14 mouse cellular contexts compared by ENCODE assay signal in the genomic region with DNA sequence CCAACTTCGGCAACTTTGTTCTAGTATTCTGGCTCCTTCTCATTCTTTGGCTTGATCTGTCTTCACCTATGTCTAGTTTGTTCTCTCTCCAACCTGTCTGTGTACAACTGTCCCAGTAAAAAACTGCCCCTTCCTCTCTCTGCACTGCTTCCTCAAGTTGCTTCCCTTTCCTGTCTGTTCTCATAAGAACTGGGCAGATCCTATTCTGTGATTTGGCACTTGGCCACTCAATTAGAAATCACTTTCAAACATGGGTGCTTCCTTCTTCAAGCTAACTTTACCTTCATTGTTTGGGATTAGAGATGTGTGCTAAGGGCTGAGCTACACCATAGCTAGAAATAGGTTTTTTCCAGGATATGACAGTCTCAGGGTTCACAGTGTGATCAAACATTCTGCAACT. TPM values are rescaled to one million over a fixed set of nuclear protein-coding genes. Genes with fewer than 3 reads are reported as not detected.
DNase-seq lines count a peak whose midpoint lies in the region; ATAC-seq and TF ChIP-seq lines count a peak whose summit lies in the region.
"Had no signal": no experiment of that assay in that cellular context is flagged by ENCODE, and none has a peak within 500 bp of the region (broad histone marks: within the 10 kb centered on the region; RNA-seq: fewer than 3 reads in every experiment).

No protein-coding gene starts in this region.

- H3K36me3 ChIP-seq in heart, embryonic 10.5 days = no peaks in the 10 kb centered on the region
- no peaks in the 10 kb centered on the region for H3K36me3 ChIP-seq in heart, postnatal 0 days (replicated peaks; ENCODE audit: control insufficient read depth, insufficient read depth, low read length)
- no peaks in the 10 kb centered on the region for H3K36me3 ChIP-seq in forebrain, embryonic 16.5 days (ENCODE audit: control insufficient read depth, insufficient read depth)
- H3K36me3 ChIP-seq: limb, embryonic 10.5 days; neural tube, embryonic 15.5 days had no signal

- TF ChIP-seq CTCF in heart, postnatal 0 days (IDR thresholded peaks at IDR 0.05; ENCODE audit: low read depth) = no peak

- no peaks in the 10 kb centered on the region for H3K9me3 ChIP-seq in heart, embryonic 10.5 days
- no peaks in the 10 kb centered on the region for H3K9me3 ChIP-seq in heart, postnatal 0 days (replicated peaks; ENCODE audit: control insufficient read depth, low read length)
- no peaks in the 10 kb centered on the region for H3K9me3 ChIP-seq in forebrain, embryonic 16.5 days (ENCODE audit: control insufficient read depth, low read length)
- H3K9me3 ChIP-seq: limb, embryonic 10.5 days; neural tube, embryonic 15.5 days had no signal

- no peak overlapping the region for H3K9ac ChIP-seq in heart, postnatal 0 days (replicated peaks; ENCODE audit: low read depth, low read length)
- no peak overlapping the region for H3K9ac ChIP-seq in forebrain, embryonic 16.5 days (replicated peaks; ENCODE audit: low read depth, low read length)
- H3K9ac ChIP-seq: neural tube, embryonic 15.5 days had no signal

- DNase-seq in heart, adult 8-10 months (ENCODE audit: low spot score) = peak; percentile 68
- no peak for DNase-seq in heart, embryonic 10.5 days (ENCODE audit: low spot score)
- DNase-seq in layer of hippocampus, adult 9-10 months (ENCODE audit: low spot score) = peak; percentile 11
- no peak for DNase-seq in layer of hippocampus, postnatal 25 days (ENCODE audit: extremely low spot score in 1 of 2, low spot score in 1 of 2)
- no peak for DNase-seq in heart, postnatal 0 days (ENCODE audit: low spot score)
- DNase-seq in lung, postnatal 25 days (ENCODE audit: low spot score) = peak; percentile 35
- DNase-seq in cerebellum, postnatal 36 days = no peak
- DNase-seq: thymus, postnatal 14 days had no signal

- TF ChIP-seq EP300 in heart, postnatal 0 days (IDR thresholded peaks at IDR 0.05; ENCODE audit: low read depth) = no peak

- ATAC-seq in heart, postnatal 0 days (ENCODE audit: insufficient read depth, low read depth) = no peak
- ATAC-seq in forebrain, embryonic 16.5 days = no peak
- ATAC-seq: Patski had no signal

- WGBS in heart, embryonic 10.5 days = 88% methylated on average over 1 of the region's 1 CpGs
- 70% methylated on average over 1 of the region's 1 CpGs for WGBS in heart, postnatal 0 days
- 81% methylated on average over 1 of the region's 1 CpGs for WGBS in forebrain, embryonic 16.5 days

- H3K4me1 ChIP-seq in heart, embryonic 10.5 days = 0 out of 2 replicates have a peak, but pooled peaks cover 3% of the 10 kb centered on the region
- no peaks in the 10 kb centered on the region; the same call in 1 of the 2 replicates for H3K4me1 ChIP-seq in heart, postnatal 0 days (ENCODE audit: control insufficient read depth, insufficient read depth)
- peaks cover 6% of the 10 kb centered on the region for H3K4me1 ChIP-seq in forebrain, embryonic 16.5 days (replicated peaks; ENCODE audit: control insufficient read depth, insufficient read depth, low read length)

- H3K4me3 ChIP-seq in heart, embryonic 10.5 days = no peak overlapping the region
- no peak overlapping the region for H3K4me3 ChIP-seq in heart, postnatal 0 days (ENCODE audit: low read depth, low read length)
- no peak overlapping the region for H3K4me3 ChIP-seq in forebrain, embryonic 16.5 days (replicated peaks; ENCODE audit: low read length)
- H3K4me3 ChIP-seq: limb, embryonic 10.5 days; neural tube, embryonic 15.5 days had no signal

- no peak overlapping the region for H3K4me2 ChIP-seq in heart, postnatal 0 days (ENCODE audit: low read depth, low read length)
- no peak overlapping the region for H3K4me2 ChIP-seq in forebrain, embryonic 16.5 days (ENCODE audit: low read length)
- H3K4me2 ChIP-seq: neural tube, embryonic 15.5 days had no signal

- no peak overlapping the region for H3K27ac ChIP-seq in heart, embryonic 10.5 days
- H3K27ac ChIP-seq in heart, postnatal 0 days (ENCODE audit: low read depth) = peak overlapping the region; percentile 75
- H3K27ac ChIP-seq in forebrain, embryonic 16.5 days (ENCODE audit: low read length) = no peak overlapping the region
- H3K27ac ChIP-seq: limb, embryonic 10.5 days; neural tube, embryonic 15.5 days had no signal

- H3K27me3 ChIP-seq in heart, embryonic 10.5 days (ENCODE audit: insufficient read depth, poor library complexity, severe bottlenecking) = no peaks in the 10 kb centered on the region
- H3K27me3 ChIP-seq in heart, postnatal 0 days (ENCODE audit: control insufficient read depth, insufficient read depth, low read length) = no peaks in the 10 kb centered on the region
- no peaks in the 10 kb centered on the region for H3K27me3 ChIP-seq in forebrain, embryonic 16.5 days (replicated peaks; ENCODE audit: control insufficient read depth, insufficient read depth, low read length)
- H3K27me3 ChIP-seq: neural tube, embryonic 15.5 days had no signal

RNA-seq across cellular contexts. Expression of gene Larp4, which starts 0.7 kb away (rescaled TPM):
- 10 to 100 TPM; 41.2 to 61.1 (median 53.9) TPM for total RNA-seq in heart, adult 8-10 months (2022)
- 36.3 and 41.2 TPM in 2 replicates for polyA plus RNA-seq in heart, embryonic 10.5 days (2016; fragmentation: Nextera tagmentation; extraction: Ambion mirVana)
- 10 to 100 TPM; 46.1 to 52.1 TPM for total RNA-seq in layer of hippocampus, postnatal 25 days (2021)
- total RNA-seq in heart, postnatal 0 days (2014; rRNA removed; ENCODE audit: low replicate concordance) = 66.4 and 103 TPM in 2 replicates
- 24.0 and 28.2 TPM in 2 replicates for polyA plus RNA-seq in heart, postnatal 0 days (2015; fragmentation: Nextera tagmentation; extraction: Ambion mirVana)
- polyA plus RNA-seq in forebrain, embryonic 16.5 days (2015; fragmentation: Nextera tagmentation; extraction: Ambion mirVana) = 27.4 and 31.5 TPM in 2 replicates

RNA-seq across cellular contexts. Expression of gene Fam186a, which starts 3.7 kb away (rescaled TPM):
- under 1 TPM; 0.08 to 0.50 (median 0.15) TPM for total RNA-seq in heart, adult 8-10 months (2022)
- polyA plus RNA-seq in heart, embryonic 10.5 days (2016; fragmentation: Nextera tagmentation; extraction: Ambion mirVana) = 0.05 TPM in 1 of 2 replicates, not detected in the other
- total RNA-seq in layer of hippocampus, postnatal 25 days (2021) = under 1 TPM; 0.02 to 0.07 TPM
- total RNA-seq in heart, postnatal 0 days (2014; rRNA removed; ENCODE audit: low replicate concordance) = not detected in 2 replicates
- polyA plus RNA-seq in heart, postnatal 0 days (2015; fragmentation: Nextera tagmentation; extraction: Ambion mirVana) = 0.01 and 0.05 TPM in 2 replicates
- polyA plus RNA-seq in forebrain, embryonic 16.5 days (2015; fragmentation: Nextera tagmentation; extraction: Ambion mirVana) = not detected in 2 replicates
- total RNA-seq: hematopoietic stem cell, adult 5-6 weeks; megakaryocyte, adult 5-6 weeks had no signal
- polyA plus RNA-seq: limb, embryonic 10.5 days; neural tube, embryonic 15.5 days; Patski had no signal

Comparison
In these comparisons a context has a peak if more than half of its experiments do, and no peak if none do; other contexts are left out.
1. DNase-seq: peak in heart, adult 8-10 months (single experiment), layer of hippocampus, adult 9-10 months (single experiment) and lung, postnatal 25 days (single experiment); none in heart, embryonic 10.5 days (single experiment), layer of hippocampus, postnatal 25 days (0 of 2), heart, postnatal 0 days (single experiment) and cerebellum, postnatal 36 days (0 of 2).